Mouse (Mus musculus): ENCODE measurements around the gene Rtn4rl1. TPM values are rescaled to one million over a fixed set of nuclear protein-coding genes. Genes with fewer than 3 reads are reported as not detected.

The Rtn4rl1 gene
- total and polyA plus RNA-seq, 3 experiments = 7.5 to 9.4 (median 8.4) TPM

DNA sequence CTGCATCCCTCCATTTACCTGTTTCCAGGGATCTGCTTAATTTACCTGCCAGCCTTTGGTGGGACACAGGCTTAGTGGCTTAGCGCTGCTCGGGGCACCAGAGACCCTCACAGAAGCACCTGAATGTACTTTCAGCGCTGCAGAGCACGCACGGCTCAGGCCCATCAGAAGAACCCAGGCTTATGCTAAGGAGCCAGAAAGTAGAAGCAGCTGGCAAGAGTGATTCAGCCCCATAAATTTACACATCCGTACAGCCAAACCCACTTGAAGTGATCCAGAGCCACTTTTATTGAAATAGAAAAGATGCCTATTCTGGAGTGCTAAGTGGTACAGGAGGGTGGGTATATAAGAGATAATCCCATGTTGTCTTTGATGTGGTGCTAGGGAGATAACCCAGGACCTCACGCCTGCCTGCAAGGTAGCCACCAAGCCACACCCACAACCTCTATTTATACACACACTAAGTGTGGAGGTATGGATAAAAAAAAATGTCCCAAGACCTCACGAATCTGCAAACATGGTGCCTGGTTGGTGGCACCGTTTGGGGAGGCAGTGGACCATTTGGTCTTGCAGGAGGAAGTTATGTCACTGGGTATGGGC, 102.9 kb downstream of the Rtn4rl1 start:
- H3K27ac ChIP-seq = peak overlapping the region; percentile 77
- intact Hi-C loops (cut with DNase I) = no loop called here
- H3K4me1 ChIP-seq (ENCODE audit: control insufficient read depth, insufficient read depth, low read length) = peaks cover 2% of the 10 kb centered on the region; the same call in 1 of the 2 replicates

DNA sequence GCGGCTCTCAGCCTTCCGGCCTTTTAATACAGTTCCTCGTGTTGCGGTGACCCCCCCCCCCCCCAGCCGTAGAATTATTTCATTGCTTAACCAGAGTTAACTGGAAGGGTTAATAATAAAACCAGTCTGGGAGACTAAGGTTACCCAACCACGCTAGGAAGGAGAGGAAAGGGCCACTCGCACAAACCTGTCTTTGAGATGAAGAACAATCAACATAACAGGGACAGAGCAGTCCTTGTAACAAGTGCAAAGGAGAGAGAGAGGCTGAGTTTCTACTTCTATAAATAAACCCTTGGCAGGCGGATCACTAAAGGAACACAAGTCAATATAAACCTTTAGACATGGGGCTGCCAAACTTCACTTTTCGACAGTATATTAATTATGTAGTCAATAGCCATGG, 104.0 kb downstream of the Rtn4rl1 start:
- intact Hi-C loops (cut with DNase I) = no loop called here
- Histone ChIP-seq H3K4me1 (ENCODE audit: control insufficient read depth, insufficient read depth, low read length) (peaks cover 2% of the 10 kb centered on the region; the same call in 1 of the 2 replicates), H3K36me3 (ENCODE audit: control insufficient read depth, insufficient read depth, low read length) (no peaks in the 10 kb centered on the region; the same call in 1 of the 2 replicates), H3K27me3 (ENCODE audit: control insufficient read depth, insufficient read depth, low read length) (no peaks in the 10 kb centered on the region), H3K79me2 (replicated peaks; ENCODE audit: control insufficient read depth, insufficient read depth, low read length) (no peaks in the 10 kb centered on the region), H3K4me3 (peak overlapping the region; percentile 17), H3K9ac (ENCODE audit: low read depth, low read length) (no peak overlapping the region; the same call in 1 of the 2 replicates), H3K27ac (peak overlapping the region; percentile 77)
- no peak for TF ChIP-seq CTCF (IDR thresholded peaks at IDR 0.05)
- no peak for TF ChIP-seq EP300 (IDR thresholded peaks at IDR 0.05; ENCODE audit: insufficient read depth, low read depth, low read length)
- TF ChIP-seq POLR2A (IDR thresholded peaks at IDR 0.05; ENCODE audit: insufficient read depth, low read depth, low read length) = no peak
- WGBS = 57% methylated on average over 9 of the region's 9 CpGs
- no peak for DNase-seq

More for the DNA sequence above, 102.9 kb downstream of the Rtn4rl1 start:
- Histone ChIP-seq H3K27me3 (ENCODE audit: control insufficient read depth, insufficient read depth, low read length) (no peaks in the 10 kb centered on the region), H3K36me3 (ENCODE audit: control insufficient read depth, insufficient read depth, low read length) (no peaks in the 10 kb centered on the region; the same call in 1 of the 2 replicates), H3K79me2 (replicated peaks; ENCODE audit: control insufficient read depth, insufficient read depth, low read length) (no peaks in the 10 kb centered on the region), H3K9ac (ENCODE audit: low read depth, low read length) (no peak overlapping the region), H3K4me3 (no peak overlapping the region)
- DNase-seq = no peak
- no peak for TF ChIP-seq EP300 (IDR thresholded peaks at IDR 0.05; ENCODE audit: insufficient read depth, low read depth, low read length)
- TF ChIP-seq CTCF (IDR thresholded peaks at IDR 0.05) = no peak
- no peak for TF ChIP-seq POLR2A (IDR thresholded peaks at IDR 0.05; ENCODE audit: insufficient read depth, low read depth, low read length)
- 69% methylated on average over 9 of the region's 9 CpGs for WGBS

DNA sequence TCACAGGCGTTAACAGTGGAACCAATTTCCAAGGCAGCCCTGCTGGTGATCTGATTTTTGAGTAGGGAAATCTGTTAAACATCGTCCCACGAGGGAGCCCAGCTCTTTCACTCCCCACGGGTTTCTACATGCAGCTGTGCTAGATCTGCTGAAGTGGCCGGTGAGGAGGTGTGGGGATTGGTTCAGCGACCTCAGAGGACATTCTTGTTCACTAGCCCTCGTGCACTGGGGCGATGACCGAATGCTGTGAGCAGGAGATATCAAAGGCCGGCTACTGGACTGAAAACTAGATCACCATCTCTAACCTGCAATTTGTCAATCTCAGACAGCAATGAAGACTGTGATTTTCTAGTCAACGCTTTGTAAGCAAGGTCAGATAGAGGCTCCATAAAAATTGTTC, 104.9 kb downstream of the Rtn4rl1 start:
- Histone ChIP-seq H3K27me3 (ENCODE audit: control insufficient read depth, insufficient read depth, low read length) (no peaks in the 10 kb centered on the region), H3K4me1 (ENCODE audit: control insufficient read depth, insufficient read depth, low read length) (peaks cover 2% of the 10 kb centered on the region; the same call in 1 of the 2 replicates), H3K36me3 (ENCODE audit: control insufficient read depth, insufficient read depth, low read length) (no peaks in the 10 kb centered on the region; the same call in 1 of the 2 replicates), H3K27ac (no peak overlapping the region), H3K4me3 (no peak overlapping the region), H3K9ac (ENCODE audit: low read depth, low read length) (no peak overlapping the region), H3K79me2 (replicated peaks; ENCODE audit: control insufficient read depth, insufficient read depth, low read length) (no peaks in the 10 kb centered on the region)
- TF ChIP-seq EP300 (IDR thresholded peaks at IDR 0.05; ENCODE audit: insufficient read depth, low read depth, low read length) (no peak), POLR2A (IDR thresholded peaks at IDR 0.05; ENCODE audit: insufficient read depth, low read depth, low read length) (no peak), CTCF (IDR thresholded peaks at IDR 0.05) (no peak)
- WGBS = 40% methylated on average over 11 of the region's 11 CpGs
- no peak for DNase-seq
- intact Hi-C loops (cut with DNase I) = no loop called here

DNA sequence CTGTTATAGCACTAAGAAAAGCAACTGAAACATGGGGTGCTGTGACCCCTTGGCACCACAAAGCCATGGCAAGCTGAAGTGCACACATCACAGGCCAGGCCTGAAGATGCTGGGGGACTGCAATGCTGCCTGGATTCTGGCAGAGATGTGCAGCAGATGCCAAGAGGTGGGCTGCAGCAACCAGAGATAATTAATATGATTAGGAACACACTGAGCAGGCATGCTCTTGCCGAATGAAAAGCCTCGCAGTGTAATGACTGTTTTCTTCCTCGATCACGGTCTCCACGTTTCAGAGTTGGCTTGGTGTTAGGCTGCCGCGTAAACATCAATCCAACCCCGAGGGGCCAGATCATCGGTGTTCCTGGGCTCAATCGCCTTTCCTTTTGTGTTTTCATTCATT, 106.2 kb downstream of the Rtn4rl1 start:
- 88% methylated on average over 10 of the region's 10 CpGs for WGBS
- Histone ChIP-seq H3K4me3 (no peak overlapping the region), H3K27me3 (ENCODE audit: control insufficient read depth, insufficient read depth, low read length) (no peaks in the 10 kb centered on the region), H3K9ac (ENCODE audit: low read depth, low read length) (no peak overlapping the region), H3K27ac (no peak overlapping the region), H3K4me1 (ENCODE audit: control insufficient read depth, insufficient read depth, low read length) (no peaks in the 10 kb centered on the region; the same call in 1 of the 2 replicates), H3K79me2 (replicated peaks; ENCODE audit: control insufficient read depth, insufficient read depth, low read length) (no peaks in the 10 kb centered on the region), H3K36me3 (ENCODE audit: control insufficient read depth, insufficient read depth, low read length) (no peaks in the 10 kb centered on the region; the same call in 1 of the 2 replicates)
- no peak for TF ChIP-seq CTCF (IDR thresholded peaks at IDR 0.05)
- TF ChIP-seq POLR2A (IDR thresholded peaks at IDR 0.05; ENCODE audit: insufficient read depth, low read depth, low read length) = no peak
- no peak for TF ChIP-seq EP300 (IDR thresholded peaks at IDR 0.05; ENCODE audit: insufficient read depth, low read depth, low read length)
- intact Hi-C loops (cut with DNase I) = no loop called here
- DNase-seq = no peak

DNA sequence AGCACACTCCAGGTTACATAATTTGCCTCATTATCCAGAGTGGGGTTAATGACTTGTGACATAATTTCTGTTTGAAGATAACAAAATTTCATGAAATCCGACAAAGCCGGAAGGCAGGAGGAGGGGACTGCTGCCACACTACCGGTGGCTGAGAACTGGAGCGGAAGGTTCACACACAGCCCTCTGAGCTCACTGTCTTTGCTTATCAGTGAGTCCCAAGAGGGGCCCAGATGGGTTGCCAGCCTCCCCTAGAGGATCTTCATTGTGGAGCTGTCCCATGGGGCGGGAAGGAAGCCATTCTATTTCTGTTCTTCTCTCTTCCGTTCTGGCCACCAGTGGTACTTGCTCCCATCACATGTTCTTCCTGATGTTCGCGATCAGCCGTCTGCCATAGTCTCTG, 107.4 kb downstream of the Rtn4rl1 start:
- H3K9ac ChIP-seq (ENCODE audit: low read depth, low read length) = no peak overlapping the region
- no peak for TF ChIP-seq CTCF (IDR thresholded peaks at IDR 0.05)
- TF ChIP-seq POLR2A (IDR thresholded peaks at IDR 0.05; ENCODE audit: insufficient read depth, low read depth, low read length) = no peak
- no peak for TF ChIP-seq EP300 (IDR thresholded peaks at IDR 0.05; ENCODE audit: insufficient read depth, low read depth, low read length)

DNA sequence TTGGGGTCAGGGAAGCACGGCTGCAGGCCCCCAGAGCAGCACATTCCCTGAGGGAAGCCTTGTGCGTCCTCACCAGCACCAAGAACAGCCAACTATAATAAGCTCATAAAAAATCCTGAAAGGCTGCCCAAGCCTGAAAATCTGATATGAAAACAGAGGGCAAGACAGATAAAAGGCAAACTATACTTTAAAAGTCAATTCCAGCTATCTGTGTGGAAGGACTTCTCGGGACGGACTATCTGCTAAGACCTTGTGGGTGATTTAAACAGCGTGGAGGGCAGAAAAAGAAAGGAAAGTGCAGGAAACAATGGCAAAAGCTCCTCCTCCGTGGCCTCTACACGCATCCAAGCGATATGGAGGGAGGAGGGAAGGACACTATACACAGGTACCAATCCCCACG, 111.2 kb downstream of the Rtn4rl1 start:
- Histone ChIP-seq H3K27me3 (ENCODE audit: control insufficient read depth, insufficient read depth, low read length) (no peaks in the 10 kb centered on the region), H3K27ac (no peak overlapping the region), H3K79me2 (replicated peaks; ENCODE audit: control insufficient read depth, insufficient read depth, low read length) (no peaks in the 10 kb centered on the region), H3K4me3 (no peak overlapping the region), H3K4me1 (ENCODE audit: control insufficient read depth, insufficient read depth, low read length) (no peaks in the 10 kb centered on the region), H3K36me3 (ENCODE audit: control insufficient read depth, insufficient read depth, low read length) (no peaks in the 10 kb centered on the region), H3K9ac (ENCODE audit: low read depth, low read length) (no peak overlapping the region)
- intact Hi-C loops (cut with DNase I) = no loop called here
- no peak for DNase-seq
- TF ChIP-seq CTCF (IDR thresholded peaks at IDR 0.05) = no peak
- no peak for TF ChIP-seq EP300 (IDR thresholded peaks at IDR 0.05; ENCODE audit: insufficient read depth, low read depth, low read length)
- 84% methylated on average over 9 of the region's 9 CpGs for WGBS

More for the DNA sequence above, 107.4 kb downstream of the Rtn4rl1 start:
- H3K36me3 ChIP-seq (ENCODE audit: control insufficient read depth, insufficient read depth, low read length) = no peaks in the 10 kb centered on the region; the same call in 1 of the 2 replicates
- no peak overlapping the region for H3K4me3 ChIP-seq
- 48% methylated on average over 9 of the region's 9 CpGs for WGBS
- H3K4me1 ChIP-seq (ENCODE audit: control insufficient read depth, insufficient read depth, low read length) = no peaks in the 10 kb centered on the region; the same call in 1 of the 2 replicates
- intact Hi-C loops (cut with DNase I) = no loop called here
- H3K27me3 ChIP-seq (ENCODE audit: control insufficient read depth, insufficient read depth, low read length) = no peaks in the 10 kb centered on the region
- DNase-seq = no peak
- no peak overlapping the region for H3K27ac ChIP-seq
- no peaks in the 10 kb centered on the region for H3K79me2 ChIP-seq (replicated peaks; ENCODE audit: control insufficient read depth, insufficient read depth, low read length)

Data from heart, adult 2 months (tissue).